Mouse (Mus musculus) embryonic facial prominence, embryonic 14.5 days (tissue): Measurements from ENCODE around the gene Eif2b3. TPM values are rescaled to one million over a fixed set of nuclear protein-coding genes. Genes with fewer than 3 reads are reported as not detected.

Experiments
- ATAC-seq: fragments of 200-750 bp; cut with Nextera tagmentation; 2 replicates; pipeline ENCODE4 v1.8.0; 2017; ENCODE audit warnings: low read depth, moderate number of reproducible peaks, moderate TSS enrichment
- DNase-seq: peaks from one replicate; pipeline ENCODE4 v3.0.0-alpha.2; 2015; ENCODE audit warnings: low spot score
- H3K27ac ChIP-seq: fragments of 300-500 bp; sonication (generic); replicated peaks from 2 replicates; pipeline ENCODE4 v1.5.1; 2014; ENCODE audit warnings: low read depth, mild to moderate bottlenecking, low read length, moderate library complexity
- H3K27me3 ChIP-seq: fragments of 300-500 bp; sonication (generic); replicated peaks from 2 replicates; pipeline ENCODE4 v1.6.1; 2014; ENCODE audit warnings: low read length; ENCODE audit not compliant: control insufficient read depth, insufficient read depth
- H3K36me3 ChIP-seq: fragments of 300-500 bp; sonication (generic); 2 replicates; pipeline ENCODE4 v1.6.1; 2014; ENCODE audit warnings: low read length, mixed read lengths; ENCODE audit not compliant: control insufficient read depth, insufficient read depth
- H3K4me1 ChIP-seq: fragments of 300-500 bp; sonication (generic); 2 replicates; pipeline ENCODE4 v1.6.1; 2014; ENCODE audit warnings: antibody characterized with exemption, low read length; ENCODE audit not compliant: control insufficient read depth, insufficient read depth
- H3K4me2 ChIP-seq: fragments of 300-500 bp; sonication (generic); 2 replicates; pipeline ENCODE4 v1.6.1; 2014; ENCODE audit warnings: low read depth, mild to moderate bottlenecking, low read length, moderate library complexity, mixed read lengths
- H3K4me3 ChIP-seq: fragments of 300-500 bp; sonication (generic); 2 replicates; pipeline ENCODE4 v1.5.1; 2014; ENCODE audit warnings: low read depth, mild to moderate bottlenecking, low read length
- H3K9ac ChIP-seq: fragments of 300-500 bp; sonication (generic); 2 replicates; pipeline ENCODE4 v1.6.1; 2014; ENCODE audit warnings: low read depth, mild to moderate bottlenecking, low read length, moderate library complexity, mixed read lengths
- H3K9me3 ChIP-seq: fragments of 300-500 bp; sonication (generic); 2 replicates; pipeline ENCODE4 v1.6.1; 2016; ENCODE audit warnings: low read length; ENCODE audit not compliant: control insufficient read depth
- WGBS: fragments of 180-500 bp; shearing (Covaris S2); extraction: QIAGEN DNeasy Blood & Tissue Kit; methylation state at CpG from one replicate; pipeline ENCODE4 v1.1.7; 2014; 5-methylcytosine and 5-hydroxymethylcytosine counted together
- polyA plus RNA-seq: library from polyadenylated mRNA; unstranded; fragments of >200 nt; fragmentation: Nextera tagmentation; extraction: Ambion mirVana; gene quantifications from 2 replicates; pipeline ENCODE4 v1.2.1, GENCODE M21; 2014

Gene Eif2b3
- polyA plus RNA-seq, 1 experiment from 2014 or later: 38.6 TPM

DNA sequence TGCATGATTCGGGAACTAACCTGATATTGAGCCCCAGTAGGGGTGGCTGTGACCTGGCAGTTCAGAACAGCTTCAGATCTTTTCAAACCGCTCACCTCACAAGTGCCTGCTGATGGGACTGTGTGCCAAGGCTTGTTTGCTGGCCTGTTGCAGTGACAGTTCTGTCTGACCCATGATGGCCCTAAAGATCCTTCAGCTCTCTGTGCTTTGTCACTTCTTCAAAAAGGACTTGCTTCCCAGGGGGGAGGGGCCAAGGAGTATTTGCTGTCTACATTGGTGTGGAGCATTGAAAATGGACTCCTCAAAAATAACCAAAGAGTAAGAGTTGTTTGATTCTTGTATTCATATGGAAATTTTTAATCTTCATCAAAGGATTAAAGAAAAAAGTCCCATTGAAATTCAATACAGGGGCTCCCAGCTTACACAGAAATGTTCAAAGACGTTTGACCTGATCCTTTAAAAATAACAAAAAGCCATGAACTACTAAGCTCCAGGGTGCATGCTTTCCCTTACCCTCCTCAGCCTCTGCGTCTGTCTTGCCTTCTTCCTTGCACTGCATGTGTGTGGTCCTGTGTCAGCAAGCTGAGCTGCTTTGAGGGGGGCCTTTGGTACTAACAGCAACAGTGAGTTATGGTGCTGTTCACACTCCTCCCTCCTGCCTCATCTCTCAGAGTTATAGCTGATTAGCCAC is 43.6 kb downstream of the Eif2b3 start:
- Histone ChIP-seq H3K9me3 (no peaks in the 10 kb centered on the region), H3K4me1 (no peaks in the 10 kb centered on the region), H3K27ac (no peak overlapping the region), H3K36me3 (peaks cover 47% of the 10 kb centered on the region), H3K4me3 (no peak overlapping the region), H3K9ac (no peak overlapping the region), H3K4me2 (no peak overlapping the region), H3K27me3 (no peaks in the 10 kb centered on the region)
- 49% methylated on average over 4 of the region's 4 CpGs for WGBS
- no peak; the same call in 1 of the 2 replicates for ATAC-seq
- DNase-seq: no peak

DNA sequence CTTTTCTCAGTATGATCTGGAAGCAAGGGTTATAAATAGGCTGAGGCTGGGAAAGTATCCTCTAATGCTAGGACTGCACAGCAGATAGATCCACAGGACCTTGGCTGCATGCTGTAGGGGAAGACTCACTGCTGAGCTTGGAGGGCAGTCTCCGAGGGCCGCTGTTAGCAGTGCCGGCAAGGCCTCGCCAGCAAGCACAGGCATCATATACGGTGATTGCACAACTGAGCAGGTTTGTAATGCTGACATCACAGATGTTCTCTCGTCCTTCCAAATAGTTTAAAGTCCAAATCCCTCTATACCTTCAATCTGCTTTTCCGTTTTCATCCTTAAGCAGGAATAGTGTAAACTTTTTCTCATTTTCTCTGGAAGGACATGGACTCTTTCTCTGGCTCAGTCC is 48.8 kb downstream of the Eif2b3 start:
- ATAC-seq: no peak
- H3K27ac ChIP-seq: no peak overlapping the region
- H3K27me3 ChIP-seq: no peaks in the 10 kb centered on the region
- H3K9ac ChIP-seq: no peak overlapping the region
- no peak overlapping the region for H3K4me3 ChIP-seq
- no peaks in the 10 kb centered on the region for H3K9me3 ChIP-seq
- peaks cover 84% of the 10 kb centered on the region for H3K36me3 ChIP-seq
- no peak for DNase-seq
- WGBS: 95% methylated on average over 5 of the region's 7 CpGs
- no peaks in the 10 kb centered on the region for H3K4me1 ChIP-seq
- no peak overlapping the region for H3K4me2 ChIP-seq

DNA sequence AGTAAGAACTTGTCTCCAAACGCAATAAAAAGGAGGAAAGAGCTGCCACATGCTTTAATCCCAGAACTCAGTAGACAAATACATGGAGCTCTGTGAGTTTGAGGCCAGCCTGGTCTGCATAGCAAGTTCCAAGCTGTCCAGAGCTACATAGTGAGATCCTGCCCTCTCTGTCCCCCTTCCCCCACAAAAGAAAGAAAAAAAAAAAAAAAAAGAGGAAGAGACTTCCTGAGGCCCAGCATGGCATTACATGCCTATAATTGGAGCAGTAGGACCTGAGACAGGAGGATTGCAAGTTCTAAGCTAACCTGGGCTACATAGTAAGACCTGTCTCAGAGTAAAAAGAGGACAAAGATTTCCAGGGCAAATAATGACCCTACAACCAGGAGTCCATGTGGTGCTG is 50.4 kb downstream of the Eif2b3 start:
- no peak overlapping the region for H3K4me3 ChIP-seq
- no peak for ATAC-seq
- 97% methylated on average over 1 of the region's 1 CpGs for WGBS
- H3K27me3 ChIP-seq: no peaks in the 10 kb centered on the region
- no peak overlapping the region for H3K27ac ChIP-seq
- H3K36me3 ChIP-seq: peaks cover 83% of the 10 kb centered on the region
- no peak for DNase-seq
- H3K9ac ChIP-seq: no peak overlapping the region
- H3K9me3 ChIP-seq: no peaks in the 10 kb centered on the region
- H3K4me1 ChIP-seq: no peaks in the 10 kb centered on the region
- H3K4me2 ChIP-seq: no peak overlapping the region

DNA sequence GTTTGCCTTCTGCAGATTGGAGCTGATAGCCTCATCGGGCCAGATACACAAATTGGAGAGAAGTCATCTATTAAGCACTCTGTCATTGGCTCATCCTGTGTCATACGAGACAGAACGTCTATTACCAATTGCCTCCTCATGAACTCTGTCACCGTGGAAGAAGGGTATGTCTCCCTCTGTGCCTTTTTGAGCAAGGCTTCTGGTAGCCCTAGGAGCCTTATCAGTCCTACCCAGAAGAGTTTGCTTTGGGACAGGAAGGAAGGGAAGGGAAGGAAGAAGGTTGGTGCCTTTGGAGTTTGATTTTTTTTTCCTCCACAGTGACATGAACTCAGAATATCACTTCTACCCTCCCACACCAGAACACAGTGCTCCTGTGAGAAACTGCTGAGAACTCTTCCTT is 51.4 kb downstream of the Eif2b3 start:
- DNase-seq (no peak), ATAC-seq (no peak)
- WGBS: 87% methylated on average over 4 of the region's 4 CpGs
- Histone ChIP-seq H3K4me1 (no peaks in the 10 kb centered on the region), H3K27ac (no peak overlapping the region), H3K36me3 (peaks cover 85% of the 10 kb centered on the region), H3K27me3 (no peaks in the 10 kb centered on the region), H3K4me2 (no peak overlapping the region), H3K4me3 (no peak overlapping the region), H3K9ac (no peak overlapping the region), H3K9me3 (no peaks in the 10 kb centered on the region)

DNA sequence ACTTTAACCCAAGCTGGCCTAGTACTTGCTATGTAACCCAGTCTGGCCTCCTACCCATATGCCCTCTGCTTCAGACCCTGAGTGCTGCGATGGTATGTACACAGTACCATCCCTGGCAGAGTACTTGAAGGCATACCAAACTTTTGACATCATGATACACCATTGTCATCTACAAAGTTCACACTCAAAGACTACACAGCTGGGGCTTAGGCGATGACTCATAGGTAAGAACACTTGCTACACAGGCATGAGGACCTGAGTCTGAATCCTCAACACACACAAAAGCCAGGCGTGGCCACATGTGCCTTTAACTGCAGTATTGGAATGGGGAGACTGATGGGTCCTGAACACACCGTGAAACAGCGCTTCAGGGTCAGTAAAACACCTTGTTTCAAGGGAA is 52.0 kb downstream of the Eif2b3 start:
- ATAC-seq (no peak), DNase-seq (no peak)
- Histone ChIP-seq H3K4me2 (no peak overlapping the region), H3K4me3 (no peak overlapping the region), H3K4me1 (no peaks in the 10 kb centered on the region), H3K9me3 (no peaks in the 10 kb centered on the region), H3K27ac (no peak overlapping the region), H3K9ac (no peak overlapping the region), H3K27me3 (no peaks in the 10 kb centered on the region), H3K36me3 (peaks cover 85% of the 10 kb centered on the region)
- 96% methylated on average over 5 of the region's 5 CpGs for WGBS

DNA sequence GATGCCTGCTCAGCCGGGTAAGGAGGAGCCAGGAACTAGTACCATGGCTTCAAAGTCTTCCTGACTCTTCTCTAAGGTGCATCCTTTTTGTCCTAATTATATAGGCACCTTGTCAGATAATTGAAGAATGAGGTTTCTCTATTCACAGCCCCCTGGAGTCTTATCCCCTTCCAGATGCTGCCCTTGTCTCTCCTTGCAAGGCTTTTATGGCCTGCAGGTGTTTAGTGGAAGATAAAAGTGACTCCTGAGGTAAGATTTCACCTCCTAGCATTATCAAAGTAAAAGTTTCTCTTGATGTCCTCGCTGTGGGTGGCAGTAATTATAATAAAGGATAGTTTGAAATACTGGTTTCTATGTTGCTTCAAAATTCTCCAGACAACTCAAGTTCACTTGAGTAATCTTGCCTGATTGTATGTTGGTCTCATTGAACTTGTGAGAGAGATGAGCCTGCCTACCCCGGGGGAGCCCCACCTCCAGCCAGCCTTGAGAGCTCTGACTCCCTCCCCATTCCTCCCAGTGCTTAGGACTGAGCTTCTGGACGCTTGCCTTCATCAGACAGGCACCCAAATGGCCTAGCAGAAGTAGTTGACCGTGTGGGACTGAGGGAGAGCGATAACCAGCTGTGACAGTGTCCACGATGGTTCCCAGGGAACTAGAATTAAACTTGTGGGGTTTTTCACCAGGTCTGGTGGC is 68.9 kb downstream of the Eif2b3 start:
- DNase-seq (no peak), ATAC-seq (no peak)
- H3K4me1 ChIP-seq: no peaks in the 10 kb centered on the region
- no peak overlapping the region for H3K4me3 ChIP-seq
- no peaks in the 10 kb centered on the region for H3K9me3 ChIP-seq
- no peak overlapping the region for H3K27ac ChIP-seq
- H3K9ac ChIP-seq: no peak overlapping the region
- 76% methylated on average over 7 of the region's 7 CpGs for WGBS
- no peaks in the 10 kb centered on the region for H3K27me3 ChIP-seq
- H3K36me3 ChIP-seq: peaks cover 35% of the 10 kb centered on the region
- no peak overlapping the region for H3K4me2 ChIP-seq

DNA sequence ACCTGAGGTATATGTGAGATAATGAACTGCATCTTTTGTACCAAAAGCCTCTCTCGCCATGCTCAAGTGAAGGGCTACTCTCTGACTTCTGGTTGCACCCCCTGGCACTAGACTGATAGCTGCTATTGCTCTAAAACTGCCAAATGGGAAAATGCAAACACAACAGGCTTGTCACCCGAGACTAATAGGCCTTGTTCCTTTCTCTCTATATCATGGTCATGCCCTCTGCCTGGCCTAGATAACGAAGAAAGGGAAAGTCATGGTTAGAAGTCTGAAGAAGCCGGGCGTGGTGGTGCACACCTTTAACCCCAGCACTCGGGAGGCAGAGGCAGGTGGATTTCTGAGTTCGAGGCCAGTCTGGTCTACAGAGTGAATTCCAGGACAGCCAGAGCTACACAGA is 71.4 kb downstream of the Eif2b3 start:
- H3K4me2 ChIP-seq: no peak overlapping the region
- no peaks in the 10 kb centered on the region for H3K27me3 ChIP-seq
- no peaks in the 10 kb centered on the region for H3K9me3 ChIP-seq
- peaks cover 3% of the 10 kb centered on the region; the same call in 1 of the 2 replicates for H3K4me1 ChIP-seq
- H3K27ac ChIP-seq: no peak overlapping the region
- WGBS: 83% methylated on average over 7 of the region's 7 CpGs
- ATAC-seq: no peak
- H3K4me3 ChIP-seq: no peak overlapping the region
- H3K36me3 ChIP-seq: peaks cover 23% of the 10 kb centered on the region
- no peak overlapping the region for H3K9ac ChIP-seq
- no peak for DNase-seq

DNA sequence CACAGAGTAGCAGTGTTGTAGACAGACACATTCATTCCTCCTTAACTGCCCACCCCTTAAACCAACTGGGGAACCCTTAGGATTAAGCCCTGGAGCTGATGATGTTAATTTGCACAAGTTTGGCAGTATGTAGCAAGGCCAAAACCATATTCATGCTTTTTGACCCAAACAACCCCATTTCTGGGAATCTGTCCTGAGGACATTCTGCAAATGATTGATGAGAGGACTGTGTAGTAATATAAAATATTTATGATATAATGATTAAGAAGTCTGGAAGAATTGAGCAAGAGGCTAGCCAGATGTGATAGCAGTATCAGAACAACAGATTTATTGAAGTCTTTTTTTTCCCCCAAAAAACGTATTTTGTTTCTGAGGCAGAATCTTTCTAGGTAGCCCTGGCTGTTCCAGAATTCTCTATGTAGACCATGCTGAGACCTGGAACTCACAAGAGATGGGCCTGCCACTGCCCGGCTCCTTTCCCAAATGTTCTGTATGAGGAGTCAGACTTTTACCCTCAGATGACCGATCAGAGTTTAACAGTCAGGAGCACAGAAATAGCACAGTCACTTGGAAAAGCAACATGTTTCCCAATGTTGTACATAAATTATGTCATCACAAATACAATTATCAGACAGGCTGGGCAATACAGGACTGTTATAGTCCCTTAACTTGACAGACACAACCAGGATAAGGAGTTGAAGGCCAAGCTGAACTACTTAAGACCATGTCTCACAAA is 75.6 kb downstream of the Eif2b3 start:
- DNase-seq (no peak), ATAC-seq (no peak)
- Histone ChIP-seq H3K36me3 (no peaks in the 10 kb centered on the region), H3K4me3 (no peak overlapping the region), H3K27me3 (no peaks in the 10 kb centered on the region), H3K9me3 (no peaks in the 10 kb centered on the region), H3K4me2 (no peak overlapping the region), H3K9ac (no peak overlapping the region), H3K4me1 (peaks cover 18% of the 10 kb centered on the region), H3K27ac (peak overlapping the region; percentile 76; the same call in 1 of the 2 replicates)
- 72% methylated on average over 3 of the region's 3 CpGs for WGBS
